8 mouse cellular contexts compared by ENCODE assay signal in the genomic region with DNA sequence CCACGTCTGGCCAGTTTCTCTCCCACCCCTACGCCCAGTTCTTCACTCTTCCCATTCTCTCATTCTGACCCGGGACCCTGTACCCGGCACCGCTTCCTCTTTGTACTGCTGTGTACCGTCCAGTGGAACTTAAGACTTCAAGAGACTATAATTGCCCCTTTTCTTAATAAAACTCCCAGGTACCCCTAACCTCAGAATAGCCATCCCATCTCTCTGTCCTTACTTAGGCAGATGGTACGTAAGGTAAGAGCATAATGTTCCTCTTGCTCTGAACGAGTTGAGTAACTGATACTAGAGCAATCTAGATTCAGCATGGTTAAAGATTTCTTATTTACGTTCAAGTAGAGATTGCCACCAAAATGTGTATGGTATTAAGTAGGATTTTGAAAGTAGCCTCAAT. TPM values are rescaled to one million over a fixed set of nuclear protein-coding genes. Genes with fewer than 3 reads are reported as not detected.
DNase-seq lines count a peak whose midpoint lies in the region; ATAC-seq and TF ChIP-seq lines count a peak whose summit lies in the region.

No protein-coding gene starts in this region.

- TF ChIP-seq CTCF in heart, postnatal 0 days (IDR thresholded peaks at IDR 0.05; ENCODE audit: low read depth) = no peak
- TF ChIP-seq CTCF in forebrain, postnatal 0 days (IDR thresholded peaks at IDR 0.05; ENCODE audit: low read depth) = no peak

- intact Hi-C loops in heart, postnatal 10 days (cut with DNase I) = loop anchor here (1.0 to 10.0 kb wide), 4 partner anchors 32 to 244 kb away; partner anchors contain the start of genes Creb1 and Mettl21a

- ATAC-seq in heart, postnatal 0 days (ENCODE audit: insufficient read depth, low read depth) = no peak
- ATAC-seq in forebrain, postnatal 0 days = no peak

- DNase-seq in heart, postnatal 0 days (ENCODE audit: low spot score) = no peak
- DNase-seq in heart, postnatal 10 days = no peak
- DNase-seq in ES-E14 (ENCODE audit: low read depth, low spot score) = no peak
- no peak for DNase-seq in forebrain, postnatal 0 days
- DNase-seq in midbrain, embryonic 10.5 days (ENCODE audit: low spot score) = no peak
- DNase-seq in adrenal gland, adult (ENCODE audit: inconsistent age in 2 of 2, low spot score in 1 of 2) = no peak
- no peak for DNase-seq in spleen, postnatal 10 days (ENCODE audit: low spot score in 2 of 2)
- no peak for DNase-seq in urinary bladder, postnatal 14 days (ENCODE audit: low spot score)

- peak overlapping the region; percentile 72 for H3K4me2 ChIP-seq in heart, postnatal 0 days (ENCODE audit: low read depth, low read length)
- peak overlapping the region; percentile 91 for H3K4me2 ChIP-seq in forebrain, postnatal 0 days (ENCODE audit: low read depth)

- H3K36me3 ChIP-seq in heart, postnatal 0 days (replicated peaks; ENCODE audit: control insufficient read depth, insufficient read depth, low read length) = no peaks in the 10 kb centered on the region
- no peaks in the 10 kb centered on the region for H3K36me3 ChIP-seq in ES-E14 (ENCODE audit: control insufficient read depth, insufficient read depth, low read length, poor library complexity, severe bottlenecking)
- H3K36me3 ChIP-seq in forebrain, postnatal 0 days (ENCODE audit: insufficient read depth) = no peaks in the 10 kb centered on the region
- no peaks in the 10 kb centered on the region for H3K36me3 ChIP-seq in midbrain, embryonic 10.5 days

- 4% methylated on average over 9 of the region's 9 CpGs for WGBS in heart, postnatal 0 days
- 2% methylated on average over 9 of the region's 9 CpGs for WGBS in forebrain, postnatal 0 days
- WGBS in midbrain, embryonic 10.5 days = 2% methylated on average over 9 of the region's 9 CpGs

- H3K4me1 ChIP-seq in heart, postnatal 0 days (ENCODE audit: control insufficient read depth, insufficient read depth) = peaks cover 11% of the 10 kb centered on the region; the same call in 1 of the 2 replicates
- H3K4me1 ChIP-seq in ES-E14 (ENCODE audit: control insufficient read depth in 2 of 2, insufficient read depth in 2 of 2, low read length in 2 of 2, poor library complexity in 1 of 2) = no peaks in the 10 kb centered on the region
- H3K4me1 ChIP-seq in forebrain, postnatal 0 days (ENCODE audit: insufficient read depth) = peaks cover 27% of the 10 kb centered on the region
- peaks cover 32% of the 10 kb centered on the region for H3K4me1 ChIP-seq in midbrain, embryonic 10.5 days

- H3K4me3 ChIP-seq in heart, postnatal 0 days (ENCODE audit: low read depth, low read length) = peak overlapping the region; percentile 93
- peak overlapping the region; percentile 90 to 96 for H3K4me3 ChIP-seq in ES-E14 (ENCODE audit: insufficient read depth in 1 of 2, low read depth in 1 of 2, low read length in 2 of 2, poor library complexity in 1 of 2, severe bottlenecking in 1 of 2)
- H3K4me3 ChIP-seq in forebrain, postnatal 0 days (ENCODE audit: low read depth, low read length) = peak overlapping the region; percentile 81
- H3K4me3 ChIP-seq in midbrain, embryonic 10.5 days = peak overlapping the region; percentile 78

- TF ChIP-seq EP300 in heart, postnatal 0 days (IDR thresholded peaks at IDR 0.05; ENCODE audit: low read depth) = no peak

- H3K9me3 ChIP-seq in heart, postnatal 0 days (replicated peaks; ENCODE audit: control insufficient read depth, low read length) = no peaks in the 10 kb centered on the region
- H3K9me3 ChIP-seq in ES-E14 (ENCODE audit: control insufficient read depth, insufficient read depth, low read depth, low read length) = no peaks in the 10 kb centered on the region
- H3K9me3 ChIP-seq in forebrain, postnatal 0 days (ENCODE audit: low read length) = no peaks in the 10 kb centered on the region
- no peaks in the 10 kb centered on the region for H3K9me3 ChIP-seq in midbrain, embryonic 10.5 days (replicated peaks)

- in situ Hi-C loops in ES-E14 (cut with MboI; ENCODE audit: low sequenced_read_pairs in 2 of 2, unreplicated experiment in 2 of 2) = no loop called here

- H3K9ac ChIP-seq in heart, postnatal 0 days (replicated peaks; ENCODE audit: low read depth, low read length) = peak overlapping the region; percentile 84
- H3K9ac ChIP-seq in ES-E14 (ENCODE audit: insufficient read depth, low read depth, low read length, poor library complexity, severe bottlenecking) = peak overlapping the region; percentile 90
- H3K9ac ChIP-seq in forebrain, postnatal 0 days = peak overlapping the region; percentile 68

- peak overlapping the region; percentile 90 for H3K27ac ChIP-seq in heart, postnatal 0 days (ENCODE audit: low read depth)
- no peak overlapping the region for H3K27ac ChIP-seq in ES-E14 (ENCODE audit: insufficient read depth, low read depth, low read length, poor library complexity, severe bottlenecking)
- no peak overlapping the region for H3K27ac ChIP-seq in forebrain, postnatal 0 days (ENCODE audit: low read depth, low read length)
- peak overlapping the region; percentile 92 for H3K27ac ChIP-seq in midbrain, embryonic 10.5 days (replicated peaks)

- no peaks in the 10 kb centered on the region for H3K27me3 ChIP-seq in heart, postnatal 0 days (ENCODE audit: control insufficient read depth, insufficient read depth, low read length)
- no peaks in the 10 kb centered on the region for H3K27me3 ChIP-seq in forebrain, postnatal 0 days (ENCODE audit: insufficient read depth, low read length)
- no peaks in the 10 kb centered on the region for H3K27me3 ChIP-seq in midbrain, embryonic 10.5 days (ENCODE audit: low read depth, poor library complexity, severe bottlenecking)

TF ChIP-seq in ES-E14, 5 proteins besides CTCF, POLR2A, EP300 and RAD21:
- TF ChIP-seq HCFC1 (IDR thresholded peaks at IDR 0.05; ENCODE audit: borderline replicate concordance, insufficient read depth, low read length) = no peak
- no peak for TF ChIP-seq CHD2 (IDR thresholded peaks at IDR 0.05; ENCODE audit: low read depth, low read length)
- no peak for TF ChIP-seq ZNF384 (IDR thresholded peaks at IDR 0.05; ENCODE audit: low read depth, low read length)
- no peak for TF ChIP-seq MAFK (IDR thresholded peaks at IDR 0.05; ENCODE audit: insufficient read depth, low read depth, low read length)
- TF ChIP-seq ZC3H11A (IDR thresholded peaks at IDR 0.05; ENCODE audit: borderline replicate concordance, low read depth, low read length) = no peak

RNA-seq across cellular contexts. Expression of gene Ccnyl1, which starts 1.3 kb away (rescaled TPM):
- total RNA-seq in heart, postnatal 0 days (2014; rRNA removed; ENCODE audit: low replicate concordance) = 9.7 and 12.7 TPM in 2 replicates
- polyA plus RNA-seq in heart, postnatal 0 days (2015; fragmentation: Nextera tagmentation; extraction: Ambion mirVana) = 2.5 and 3.4 TPM in 2 replicates
- total RNA-seq in heart, postnatal 10 days (2021) = 10 to 100 TPM; 24.0 to 27.6 TPM
- 14.6 and 24.9 TPM in 2 replicates for total RNA-seq in ES-E14 (2012; rRNA removed)
- 20.3 and 24.7 TPM in 2 replicates for total RNA-seq in forebrain, postnatal 0 days (2014; rRNA removed)
- polyA plus RNA-seq in forebrain, postnatal 0 days (2015; fragmentation: Nextera tagmentation; extraction: Ambion mirVana) = 3.1 and 3.4 TPM in 2 replicates
- polyA plus RNA-seq in midbrain, embryonic 10.5 days (2016; fragmentation: Nextera tagmentation; extraction: Ambion mirVana) = 6.4 and 6.5 TPM in 2 replicates

RNA-seq across cellular contexts. Expression of gene Fzd5, which starts 46.0 kb away (rescaled TPM):
- 6.0 and 17.9 TPM in 2 replicates for total RNA-seq in heart, postnatal 0 days (2014; rRNA removed; ENCODE audit: low replicate concordance)
- polyA plus RNA-seq in heart, postnatal 0 days (2015; fragmentation: Nextera tagmentation; extraction: Ambion mirVana) = 1.3 and 1.4 TPM in 2 replicates
- 1 to 10 TPM; 6.4 to 7.9 TPM for total RNA-seq in heart, postnatal 10 days (2021)
- total RNA-seq in ES-E14 (2012; rRNA removed) = 84.7 and 142 TPM in 2 replicates
- 1.6 and 4.7 TPM in 2 replicates for total RNA-seq in forebrain, postnatal 0 days (2014; rRNA removed)
- polyA plus RNA-seq in forebrain, postnatal 0 days (2015; fragmentation: Nextera tagmentation; extraction: Ambion mirVana) = 0.21 and 0.35 TPM in 2 replicates
- polyA plus RNA-seq in midbrain, embryonic 10.5 days (2016; fragmentation: Nextera tagmentation; extraction: Ambion mirVana) = 0.36 and 0.79 TPM in 2 replicates

Comparison
In these comparisons a context has a peak if more than half of its experiments do, and no peak if none do; other contexts are left out.
1. H3K27ac ChIP-seq: peak in heart, postnatal 0 days (single experiment) and midbrain, embryonic 10.5 days (single experiment); none in ES-E14 (single experiment) and forebrain, postnatal 0 days (single experiment).
2. Peak in every context shown above with its lines, with median percentiles within 50 percentile points of each other: H3K4me3 ChIP-seq and H3K9ac ChIP-seq.